Mouse (Mus musculus) spleen, adult 2 months (tissue): Measurements from ENCODE around the gene Tsga10ip. TPM values are rescaled to one million over a fixed set of nuclear protein-coding genes. Genes with fewer than 3 reads are reported as not detected.
"Not testable (repeated sequence)": the region's sequence is repeated elsewhere in the genome, so short reads cannot be mapped to it uniquely, and the experiment has no call there.

Experiments
- DNase-seq, 2 experiments: peaks; one replicate each; pipeline versions ENCODE4 v3.0.0 to v3.0.0-alpha.2; 2012 to 2021; ENCODE audit warnings: low spot score in 2 of 2, low read depth in 1 of 2
- H3K27ac ChIP-seq: fragments of 200-500 bp; 2 replicates; pipeline ENCODE4 v1.5.1; 2012; ENCODE audit warnings: low read length, inconsistent platforms; ENCODE audit not compliant: insufficient read depth
- H3K27me3 ChIP-seq: fragments of 200-500 bp; 2 replicates; pipeline ENCODE4 v1.6.1; 2012; ENCODE audit warnings: mild to moderate bottlenecking, moderate library complexity, low read length, inconsistent platforms; ENCODE audit not compliant: control insufficient read depth, insufficient read depth
- H3K36me3 ChIP-seq: fragments of 200-500 bp; 2 replicates; pipeline ENCODE4 v1.6.1; 2012; ENCODE audit warnings: mild to moderate bottlenecking, low read length, inconsistent platforms; ENCODE audit not compliant: control insufficient read depth, insufficient read depth
- H3K4me1 ChIP-seq: fragments of 200-500 bp; 2 replicates; pipeline ENCODE4 v1.6.1; 2011; ENCODE audit warnings: inconsistent platforms; ENCODE audit not compliant: control insufficient read depth, insufficient read depth, insufficient read length
- H3K4me3 ChIP-seq: fragments of 200-500 bp; 2 replicates; pipeline ENCODE4 v1.5.1; 2011; ENCODE audit warnings: mild to moderate bottlenecking, inconsistent platforms; ENCODE audit not compliant: insufficient read depth, insufficient read length; ENCODE audit errors: extremely low read depth
- CTCF ChIP-seq: fragments of 200-500 bp; IDR thresholded peaks from 2 replicates; pipeline ENCODE4 v1.5.1; 2011; ENCODE audit warnings: mild to moderate bottlenecking, inconsistent platforms; ENCODE audit not compliant: insufficient read depth, insufficient read length, insufficient replicate concordance; ENCODE audit errors: extremely low read depth
- POLR2A ChIP-seq: fragments of 200-500 bp; IDR thresholded peaks from 2 replicates; pipeline ENCODE4 v1.6.1; 2011; ENCODE audit warnings: low read depth, low read length, inconsistent platforms
- WGBS: fragments of 180-500 bp; shearing (Covaris S2); methylation state at CpG from one replicate; pipeline ENCODE4 v1.1.7; 2018; 5-methylcytosine and 5-hydroxymethylcytosine counted together
- polyA plus RNA-seq: library from polyadenylated mRNA; depleted of rRNA; stranded (reverse); fragments of >200 nt; gene quantifications from 2 replicates; pipeline ENCODE4 v1.2.3, GENCODE M21; 2012

Tsga10ip gene
- polyA plus RNA-seq, 1 experiment = 2.3 TPM

GRCm38 (mm10) chr19:5365751-5366150 lies 36.6 kb downstream of the Tsga10ip start:
- DNase-seq = no peak
- 5% methylated on average over 11 of the region's 11 CpGs for WGBS
- Histone ChIP-seq H3K4me3 (peak overlapping the region; percentile 100), H3K27ac (peak overlapping the region; percentile 36; the same call in 1 of the 2 replicates), H3K27me3 (no peaks in the 10 kb centered on the region), H3K4me1 (peaks cover 4% of the 10 kb centered on the region), H3K36me3 (peaks cover 21% of the 10 kb centered on the region)
- TF ChIP-seq POLR2A (no peak), CTCF (no peak)

- 53% methylated on average over 2 of the region's 2 CpGs for WGBS
- no peak for DNase-seq
- TF ChIP-seq POLR2A = no peak
- TF ChIP-seq CTCF = no peak
- Histone ChIP-seq H3K36me3 (peaks cover 10% of the 10 kb centered on the region), H3K4me1 (peaks cover 4% of the 10 kb centered on the region), H3K4me3 (no peak overlapping the region), H3K27me3 (no peaks in the 10 kb centered on the region), H3K27ac (no peak overlapping the region)
Observed at GRCm38 (mm10) chr19:5364124-5364523, 38.2 kb downstream of the Tsga10ip start.

- Histone ChIP-seq H3K27me3 (no peaks in the 10 kb centered on the region), H3K4me3 (no peak overlapping the region), H3K27ac (no peak overlapping the region), H3K4me1 (peaks cover 3% of the 10 kb centered on the region), H3K36me3 (peaks cover 4% of the 10 kb centered on the region)
- DNase-seq = no peak
- 93% methylated on average over 2 of the region's 2 CpGs for WGBS
- TF ChIP-seq CTCF (no peak), POLR2A (no peak)
Observed at GRCm38 (mm10) chr19:5362186-5362585, 40.1 kb downstream of the Tsga10ip start.

- Histone ChIP-seq H3K27ac (no peak overlapping the region), H3K4me1 (no peaks in the 10 kb centered on the region), H3K4me3 (no peak overlapping the region), H3K27me3 (no peaks in the 10 kb centered on the region), H3K36me3 (no peaks in the 10 kb centered on the region)
- TF ChIP-seq CTCF (no peak), POLR2A (no peak)
- no peak for DNase-seq
- WGBS = no CpG with 5 or more reads among the region's 1 CpGs
Observed at GRCm38 (mm10) chr19:5356080-5356479, 46.2 kb downstream of the Tsga10ip start.

- Histone ChIP-seq H3K36me3 (no peaks in the 10 kb centered on the region), H3K4me1 (peaks cover 2% of the 10 kb centered on the region), H3K27ac (no peak overlapping the region), H3K4me3 (no peak overlapping the region), H3K27me3 (no peaks in the 10 kb centered on the region)
- no peak for TF ChIP-seq POLR2A
- no peak for TF ChIP-seq CTCF
- WGBS = 77% methylated on average over 2 of the region's 2 CpGs
- no peak for DNase-seq
Observed at GRCm38 (mm10) chr19:5353609-5354008, 48.7 kb downstream of the Tsga10ip start.

GRCm38 (mm10) chr19:5349502-5349873 lies 52.8 kb downstream of the Tsga10ip start, which contains the start of gene Cst6:
Gene Cst6, minus strand, starts transcription at chr19:5349574.
- DNase-seq, H3K27ac ChIP-seq, H3K27me3 ChIP-seq, H3K36me3 ChIP-seq, H3K4me1 ChIP-seq: not testable (repeated sequence)
- peak within 1 kb of the TSS; percentile 39; the same call in 1 of the 2 replicates for H3K4me3 ChIP-seq
- 72% methylated on average over 6 of the region's 6 CpGs for WGBS

GRCm38 (mm10) chr19:5348526-5349501 lies 53.5 kb downstream of the Tsga10ip start:
- Histone ChIP-seq H3K4me3 (peak overlapping the region; percentile 39; the same call in 1 of the 2 replicates), H3K4me1 (peaks cover 2% of the 10 kb centered on the region), H3K27ac (no peak overlapping the region), H3K27me3 (no peaks in the 10 kb centered on the region), H3K36me3 (no peaks in the 10 kb centered on the region)
- peak in 1 of 2 experiments; percentile 21 for DNase-seq
- 7% methylated on average over 34 of the region's 34 CpGs for WGBS
- no peak for TF ChIP-seq CTCF
- no peak for TF ChIP-seq POLR2A
